Mouse (Mus musculus) monocyte, adult 5-6 weeks (primary cell): Measurements from ENCODE around the gene Kansl2. TPM values are rescaled to one million over a fixed set of nuclear protein-coding genes. Genes with fewer than 3 reads are reported as not detected.

Experiments
- ATAC-seq: fragments of 153-309, 156-312 bp; replicated peaks from 2 replicates; pipeline ENCODE4 v1.8.0; 2017; ENCODE audit warnings: mild to moderate bottlenecking; ENCODE audit not compliant: low TSS enrichment, insufficient number of reproducible peaks, severe bottlenecking, poor library complexity, low FRiP score
- total RNA-seq: library from RNA; stranded (forward); fragments of 200-1000, 200-491, 200-594 nt; gene quantifications from 3 replicates; pipeline ENCODE4 v1.2.3, GENCODE M21; 2017

Gene Kansl2
- total RNA-seq, 1 experiment from 2014 or later = 40.6 TPM

GRCm38 (mm10) chr15:98510438-98511385, 23.4 kb downstream of the Kansl2 start:
- peak; percentile 60 for ATAC-seq

- no peak for ATAC-seq
Measured at GRCm38 (mm10) chr15:98509387-98509786, 24.7 kb downstream of the Kansl2 start.

GRCm38 (mm10) chr15:98507321-98507720, 26.7 kb downstream of the Kansl2 start:
- ATAC-seq = no peak

- ATAC-seq = peak; percentile 88
Measured at GRCm38 (mm10) chr15:98506253-98506957, 27.7 kb downstream of the Kansl2 start.

GRCm38 (mm10) chr15:98504514-98504913, 29.6 kb downstream of the Kansl2 start:
- peak; percentile 38; the same call in 1 of the 2 replicates for ATAC-seq

- ATAC-seq = no peak
Measured at GRCm38 (mm10) chr15:98503317-98503716, 30.7 kb downstream of the Kansl2 start.

GRCm38 (mm10) chr15:98497631-98498030, 36.4 kb downstream of the Kansl2 start:
- no peak for ATAC-seq

GRCm38 (mm10) chr15:98492102-98492501, 42.0 kb downstream of the Kansl2 start, which contains the start of gene Olfr279:
Olfr279 (plus strand) TSS chr15:98492402.
- no peak for ATAC-seq

GRCm38 (mm10) chr15:98491332-98491731, 42.7 kb downstream of the Kansl2 start:
- ATAC-seq = no peak

- ATAC-seq = no peak
Measured at GRCm38 (mm10) chr15:98486433-98487021, 47.5 kb downstream of the Kansl2 start.

GRCm38 (mm10) chr15:98483907-98484886, 49.9 kb downstream of the Kansl2 start:
- peak; percentile 78 for ATAC-seq

GRCm38 (mm10) chr15:98482701-98483100, 51.4 kb downstream of the Kansl2 start, which contains the start of gene Lalba:
Lalba (minus strand) TSS chr15:98482721.
- ATAC-seq = no peak

- no peak for ATAC-seq
Measured at GRCm38 (mm10) chr15:98479568-98480102, 54.4 kb downstream of the Kansl2 start.

- no peak for ATAC-seq
Measured at GRCm38 (mm10) chr15:98476281-98476680, 57.8 kb downstream of the Kansl2 start.

- ATAC-seq = 0 out of 2 replicates have a peak, but pooled peaks have one; percentile 49
Measured at GRCm38 (mm10) chr15:98475382-98475781, 58.7 kb downstream of the Kansl2 start.

GRCm38 (mm10) chr15:98474958-98475357, 59.1 kb downstream of the Kansl2 start:
- peak; percentile 20; the same call in 1 of the 2 replicates for ATAC-seq

- ATAC-seq = no peak
Measured at GRCm38 (mm10) chr15:98471539-98471938, 62.5 kb downstream of the Kansl2 start.

GRCm38 (mm10) chr15:98469596-98469995, 64.5 kb downstream of the Kansl2 start, which contains the start of gene OR5BS1P:
OR5BS1P (plus strand) TSS chr15:98469896.
- ATAC-seq = no peak
